Mouse (Mus musculus) adrenal gland, adult 8-10 months (tissue): ENCODE data around the gene Pex7. TPM values are rescaled to one million over a fixed set of nuclear protein-coding genes. Genes with fewer than 3 reads are reported as not detected.

Experiments
- DNase-seq: peaks from one replicate; pipeline ENCODE4 v3.0.0; 2022
- total RNA-seq, 4 experiments: library from RNA; stranded (reverse); gene quantifications; 2 replicates each; pipeline ENCODE4 v1.2.4; 2022

Gene Pex7
- 10 to 100 TPM; 47.2 to 52.7 (median 49.9) TPM for total RNA-seq

DNA sequence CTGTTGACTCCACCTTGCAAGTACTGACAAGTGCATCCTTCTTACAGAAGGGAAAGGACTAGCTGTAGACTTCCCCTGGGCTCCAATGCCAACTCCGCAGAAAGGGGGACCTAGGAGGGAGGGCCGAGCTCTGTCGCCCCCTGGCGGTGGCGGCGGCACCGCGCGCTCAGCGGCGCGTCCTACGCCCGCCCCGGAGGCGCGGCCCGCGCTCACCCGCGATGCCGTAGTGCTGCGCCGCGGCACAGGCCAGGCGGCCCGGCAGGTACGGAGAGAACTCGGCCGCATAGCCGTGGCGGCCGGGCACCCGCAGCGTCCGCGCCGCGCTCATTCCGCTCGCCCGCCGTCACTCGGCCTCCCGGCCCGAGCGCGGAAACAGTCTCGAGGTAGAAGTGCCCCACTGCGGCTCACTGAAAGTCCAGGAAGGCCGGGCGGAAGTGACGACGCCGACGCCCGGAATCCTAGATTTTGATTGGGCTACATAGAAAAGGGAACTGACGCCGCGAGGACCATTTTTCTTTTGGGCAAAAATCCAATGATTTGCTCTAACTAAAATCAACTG, at the start of gene Pex7:
Gene Pex7 (minus strand): TSS at position 444 of the 559 bp plus-strand sequence.
- DNase-seq: peak; percentile 86

DNA sequence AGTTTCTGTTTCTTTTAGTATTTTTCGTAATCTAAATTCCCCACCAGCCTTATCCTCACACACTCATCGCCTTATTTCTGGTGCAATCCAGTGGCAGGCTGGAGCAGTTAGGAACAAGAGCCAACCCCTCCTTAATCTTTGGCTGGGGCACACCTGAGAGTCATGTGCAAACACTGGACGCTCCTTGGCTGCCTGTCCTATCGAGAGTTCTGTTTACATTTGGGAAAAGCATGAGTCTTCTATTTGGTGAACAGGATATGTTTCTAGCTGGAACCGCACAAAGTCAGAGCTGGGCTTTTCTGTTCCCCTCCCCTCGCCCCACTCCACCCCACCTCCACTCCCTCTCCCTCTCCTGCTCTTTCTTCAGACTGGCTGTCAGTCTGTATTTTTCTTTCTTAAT, 49.3 kb upstream of the Pex7 start:
- DNase-seq: no peak

DNA sequence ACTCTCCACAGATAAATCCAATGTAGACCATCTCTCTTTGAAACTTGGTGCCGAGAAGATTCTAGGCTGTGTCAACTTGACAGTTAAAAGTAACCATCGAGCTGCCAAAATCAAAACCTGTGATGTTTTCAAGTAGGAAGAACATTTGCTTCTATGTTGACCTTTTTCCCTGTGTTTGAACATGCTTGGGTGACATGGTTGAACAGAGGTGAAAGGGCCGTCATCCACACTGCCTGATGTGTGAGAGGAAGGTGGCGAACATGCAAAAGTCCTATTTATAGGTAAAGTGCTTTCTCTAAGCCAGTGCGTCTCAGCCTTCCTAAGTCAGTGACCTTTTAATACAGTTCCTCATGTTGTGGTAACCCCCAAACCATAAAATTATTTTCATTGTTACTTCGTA, 48.3 kb upstream of the Pex7 start:
- no peak for DNase-seq

DNA sequence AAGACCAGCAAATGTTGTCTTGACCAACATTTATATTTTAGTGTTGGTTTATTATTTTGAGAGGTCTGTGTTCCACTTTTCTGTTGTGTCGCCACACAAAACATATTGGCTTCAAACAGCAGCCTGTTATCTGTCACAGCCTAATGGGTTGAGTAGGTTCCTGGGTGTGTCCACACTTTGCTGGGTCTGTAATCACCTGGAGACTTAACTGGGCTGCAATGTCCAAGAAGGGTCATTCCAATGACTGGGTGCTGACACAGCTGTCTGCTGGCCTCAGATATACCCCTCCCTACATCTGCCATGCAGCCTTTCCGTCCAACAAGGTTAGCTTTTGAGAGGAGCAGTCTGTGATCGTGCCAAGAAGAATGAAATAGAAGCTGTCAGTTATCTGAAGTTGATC, 47.1 kb upstream of the Pex7 start:
- DNase-seq: no peak

DNA sequence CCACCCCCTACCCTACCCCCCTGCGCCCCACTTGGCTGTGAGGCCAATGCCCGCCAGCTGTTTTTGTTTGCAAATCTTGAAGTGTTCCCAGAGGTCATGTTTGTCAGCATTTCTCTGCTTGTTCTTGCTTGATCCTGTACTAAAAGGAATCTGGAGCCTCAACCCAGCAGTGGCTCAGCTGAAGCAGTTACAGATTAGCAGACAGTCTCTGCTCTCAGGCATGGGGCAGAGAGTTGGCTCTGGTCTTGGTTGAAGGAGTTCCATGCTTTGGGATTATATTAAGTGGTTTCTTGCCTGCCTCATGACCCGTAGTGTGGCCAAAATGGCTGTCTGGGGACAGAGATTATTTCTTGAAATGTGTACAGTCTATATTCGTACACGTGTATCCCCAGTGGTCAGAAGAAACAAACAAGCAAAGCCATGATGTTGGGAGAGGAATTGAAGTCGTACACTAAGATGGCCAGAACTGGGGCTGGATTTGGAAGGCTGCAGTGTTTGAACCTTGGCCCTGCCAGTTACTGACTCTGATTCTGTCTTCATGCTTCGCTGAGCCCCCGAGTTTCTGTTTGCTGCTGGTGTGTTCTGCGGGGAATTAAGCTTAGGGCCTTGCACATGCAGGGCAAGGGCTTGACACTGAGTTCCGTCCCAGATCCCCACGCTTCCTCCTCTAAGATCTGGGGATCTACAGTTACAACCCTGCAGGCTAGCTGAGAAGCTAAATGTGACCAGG, 45.7 kb upstream of the Pex7 start:
- DNase-seq: no peak

DNA sequence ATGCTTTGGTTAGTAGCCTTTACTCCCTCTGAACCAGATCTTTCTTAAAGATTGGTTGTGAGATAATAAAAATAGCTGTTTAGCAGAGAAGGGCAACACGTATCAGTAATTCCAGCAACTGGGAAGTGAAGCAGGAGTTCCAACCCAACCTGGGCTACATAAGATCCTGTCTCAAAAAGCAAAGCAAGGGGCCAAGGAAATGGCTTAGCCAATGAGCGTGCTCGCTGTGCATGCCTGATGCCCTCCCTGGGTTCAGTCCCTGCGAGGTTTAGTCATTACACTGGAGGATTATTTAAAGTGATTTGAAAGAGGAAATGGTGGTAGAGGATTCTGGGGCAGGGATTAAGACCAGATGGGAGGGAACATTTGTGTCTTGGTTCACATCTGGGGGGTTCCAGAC, 41.6 kb upstream of the Pex7 start:
- no peak for DNase-seq

DNA sequence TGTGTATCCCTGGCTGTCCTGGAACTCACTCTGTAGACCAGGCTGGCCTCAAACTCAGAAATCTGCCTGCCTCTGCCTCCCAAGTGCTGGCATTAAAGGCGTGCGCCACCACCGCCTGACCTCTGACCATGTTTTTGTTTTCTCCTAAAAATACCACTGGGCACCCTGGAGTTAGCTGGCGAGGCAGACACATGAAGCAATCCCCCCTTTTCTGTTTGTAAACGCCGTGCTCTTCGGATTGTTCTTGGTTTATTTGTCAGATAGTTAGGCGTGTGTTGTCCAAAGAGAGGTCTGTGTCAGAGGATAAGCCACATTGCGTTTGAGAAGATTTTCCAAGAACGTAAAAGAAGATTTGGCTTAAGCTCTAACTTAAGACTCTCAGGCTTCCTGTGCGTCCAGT, 40.9 kb upstream of the Pex7 start:
- no peak for DNase-seq

DNA sequence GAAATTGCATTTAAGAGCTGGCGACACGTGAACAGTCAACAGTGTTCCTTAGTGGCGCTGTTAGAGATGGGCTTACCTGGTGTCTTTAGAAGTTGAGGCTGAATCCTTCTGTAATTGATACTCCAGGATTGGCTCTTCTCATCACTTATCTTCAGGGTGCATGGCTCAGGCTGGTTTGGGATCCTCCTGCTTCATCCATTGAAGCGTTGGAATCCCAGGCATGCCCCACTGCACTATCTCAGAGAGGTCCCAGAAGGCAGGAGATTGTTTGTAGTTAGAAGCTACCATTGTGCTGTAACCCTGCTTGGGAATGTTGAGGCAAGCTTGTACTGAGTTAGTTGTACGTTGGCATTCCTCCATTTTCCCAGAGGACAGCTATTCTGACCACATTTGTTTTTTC, 40.4 kb upstream of the Pex7 start:
- DNase-seq: no peak

DNA sequence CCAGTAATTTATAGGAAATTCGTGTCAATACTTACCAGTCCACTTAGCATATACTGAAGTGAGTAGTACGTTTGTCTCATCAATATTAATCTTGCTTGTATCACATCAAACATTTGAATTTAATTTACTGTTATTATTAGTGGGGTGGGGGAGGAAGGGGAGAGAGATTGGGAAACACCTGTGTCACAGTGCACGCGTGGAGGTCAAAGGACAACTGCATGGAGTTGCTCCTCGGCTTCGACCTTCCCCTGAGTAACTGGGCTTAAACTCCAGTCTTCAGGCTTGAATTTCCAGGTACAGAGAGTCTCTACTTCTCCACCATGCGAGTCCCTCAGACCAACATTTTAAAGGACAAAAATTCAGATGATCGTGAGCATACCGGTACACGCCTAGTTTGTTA, 40.0 kb upstream of the Pex7 start:
- DNase-seq: no peak

DNA sequence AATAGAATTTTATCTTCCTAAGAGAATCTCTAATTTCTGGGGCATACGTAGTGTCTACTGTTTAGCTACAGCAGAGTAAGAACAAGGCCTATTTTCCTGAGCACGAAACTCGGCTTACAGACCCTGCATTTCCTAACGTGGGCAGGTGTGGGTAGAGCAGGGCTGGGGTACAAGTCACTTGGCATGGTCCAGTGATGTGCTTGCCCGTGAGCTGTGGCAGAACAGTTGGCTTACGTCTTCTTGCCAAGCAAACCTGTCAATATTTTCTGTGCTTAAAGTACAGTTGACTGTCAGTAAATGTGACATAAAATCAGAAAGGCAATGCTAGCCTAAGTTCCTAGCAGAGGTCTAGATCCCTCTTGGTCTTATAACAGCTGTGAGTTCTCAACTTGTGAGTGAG, 39.2 kb upstream of the Pex7 start:
- DNase-seq: no peak

DNA sequence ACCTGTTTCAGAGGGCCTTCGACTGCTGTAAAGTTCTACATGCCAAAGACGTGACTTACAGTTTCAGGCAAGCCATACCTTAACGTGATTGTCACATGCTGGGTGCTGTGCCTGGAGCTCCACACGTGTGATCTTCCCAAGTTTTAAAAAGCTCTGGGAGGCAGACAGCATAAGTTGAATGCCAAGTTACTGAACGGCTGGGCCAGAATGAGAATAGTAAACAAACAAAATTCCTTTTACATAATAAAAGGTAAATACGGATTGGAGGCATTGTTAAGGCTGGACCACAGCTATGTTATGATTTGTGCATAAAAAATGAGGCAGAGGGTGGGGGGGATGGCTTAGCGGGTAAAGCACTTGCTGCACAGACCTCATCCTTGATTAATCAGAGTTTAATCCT, 38.2 kb upstream of the Pex7 start:
- DNase-seq: no peak

DNA sequence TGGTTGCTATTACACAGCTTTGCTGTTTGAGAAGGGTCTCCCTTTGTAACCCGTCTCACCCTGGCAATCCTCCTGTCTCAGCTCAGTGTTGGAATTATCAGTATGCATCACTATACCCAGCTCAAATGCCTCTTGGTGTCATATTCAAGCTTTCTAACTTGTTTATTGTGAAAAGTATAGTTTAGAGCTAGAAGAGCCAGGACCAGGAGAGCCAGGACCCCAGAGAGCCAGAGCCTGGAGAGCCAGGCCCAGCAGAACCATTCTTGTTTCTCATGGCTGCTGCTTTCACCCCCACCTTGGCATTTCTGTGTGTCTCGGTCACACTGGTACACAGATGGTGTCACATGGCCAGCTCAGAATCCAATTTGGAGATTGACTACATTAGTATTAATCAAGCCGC, 35.1 kb upstream of the Pex7 start:
- no peak for DNase-seq

DNA sequence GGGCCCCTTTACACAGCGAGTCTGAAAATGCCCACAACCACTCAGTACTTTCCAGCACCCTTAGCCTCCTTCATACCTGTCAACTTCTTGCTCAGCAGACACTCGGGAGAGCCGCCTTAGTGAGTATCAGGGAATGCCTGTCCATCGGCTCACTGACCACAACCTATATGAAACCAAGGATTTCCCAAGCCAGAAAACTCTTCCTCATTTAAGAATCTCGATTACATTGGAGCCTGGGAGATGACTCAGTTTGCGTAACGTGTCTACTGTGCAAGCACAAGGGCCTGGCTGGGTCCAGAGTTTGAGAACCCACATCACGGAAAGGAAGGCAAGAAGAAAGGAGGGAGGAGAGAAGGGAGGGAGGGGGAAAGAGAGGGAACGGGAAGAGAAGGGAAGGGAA, 34.4 kb upstream of the Pex7 start:
- no peak for DNase-seq

DNA sequence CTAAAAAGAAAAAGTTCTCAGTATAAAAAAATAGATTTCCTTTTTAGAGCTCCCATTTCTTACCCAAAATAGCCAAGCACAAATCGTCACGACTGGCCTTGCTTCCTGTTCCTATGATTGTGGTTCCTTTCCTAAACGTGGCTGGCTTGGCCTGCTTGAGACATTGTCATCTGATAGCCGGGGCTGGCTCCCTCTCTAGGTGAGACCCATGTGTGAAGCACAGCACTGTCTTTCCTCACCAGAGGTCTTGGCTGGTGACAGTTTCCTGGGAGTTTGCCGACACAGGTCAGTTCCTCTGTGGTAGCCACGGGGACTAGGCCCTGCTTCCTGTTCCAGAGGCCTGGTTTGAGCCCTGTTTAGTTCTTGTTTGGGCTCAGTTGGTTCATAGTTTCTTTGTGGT, 33.6 kb upstream of the Pex7 start:
- DNase-seq: no peak

DNA sequence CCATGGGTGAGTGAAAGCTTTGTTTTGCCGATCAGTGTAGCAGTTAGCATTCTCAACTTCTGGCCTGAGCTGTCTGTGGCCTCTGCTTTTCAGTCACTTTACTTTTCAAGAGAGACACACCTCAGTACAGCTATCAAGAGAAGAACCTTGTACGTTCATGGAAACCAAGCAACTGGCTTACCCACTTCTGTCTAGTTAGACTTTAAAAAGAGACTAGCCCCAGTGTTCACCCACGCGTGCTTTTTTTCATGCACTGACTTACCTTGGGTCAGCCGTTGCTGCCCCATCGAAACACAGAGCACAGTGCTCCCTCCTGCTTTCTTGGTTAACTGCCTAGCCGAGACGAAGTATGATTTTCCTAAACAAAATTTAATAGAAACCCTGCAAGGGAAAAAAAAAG, 33.1 kb upstream of the Pex7 start:
- no peak for DNase-seq

DNA sequence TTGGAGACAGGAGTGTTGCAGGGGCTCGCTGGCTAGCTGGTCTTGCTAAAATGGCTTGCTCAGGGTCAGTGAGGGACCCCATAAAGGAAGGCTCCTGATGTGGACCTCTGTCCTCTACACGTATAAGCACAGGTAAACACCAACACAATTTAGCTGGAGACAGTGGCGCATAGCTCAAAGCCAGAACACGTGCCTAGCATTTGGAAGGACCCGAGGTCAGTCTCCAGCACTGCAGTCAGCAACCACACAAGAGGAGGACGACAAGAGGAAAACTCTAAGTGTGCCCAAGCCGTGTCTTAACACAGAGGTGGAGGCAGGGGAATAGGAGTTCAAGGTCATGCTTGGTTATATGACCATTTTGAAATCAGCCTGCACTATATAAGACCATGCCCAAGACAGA, 32.6 kb upstream of the Pex7 start:
- DNase-seq: no peak

DNA sequence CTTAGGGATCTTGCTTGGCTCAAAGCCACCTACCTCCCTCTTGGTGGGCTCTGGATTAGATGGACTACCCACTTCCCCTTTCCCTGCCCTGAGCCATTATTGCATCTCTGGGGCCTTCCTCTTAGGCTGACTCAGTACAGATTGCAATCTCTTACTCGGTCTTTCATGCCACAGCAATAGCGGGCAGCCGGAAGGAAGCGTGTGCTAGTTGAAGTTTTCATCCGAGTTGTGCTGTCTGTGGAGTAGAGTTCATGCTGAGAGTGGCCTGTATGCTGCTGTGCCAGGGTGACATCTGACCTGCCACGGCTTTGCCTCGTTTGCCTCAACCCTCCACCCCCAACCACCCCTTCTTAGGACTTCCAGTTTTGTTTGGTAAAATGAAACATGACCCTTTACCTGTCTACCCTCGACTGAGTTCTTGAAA, 31.8 kb upstream of the Pex7 start:
- no peak for DNase-seq

DNA sequence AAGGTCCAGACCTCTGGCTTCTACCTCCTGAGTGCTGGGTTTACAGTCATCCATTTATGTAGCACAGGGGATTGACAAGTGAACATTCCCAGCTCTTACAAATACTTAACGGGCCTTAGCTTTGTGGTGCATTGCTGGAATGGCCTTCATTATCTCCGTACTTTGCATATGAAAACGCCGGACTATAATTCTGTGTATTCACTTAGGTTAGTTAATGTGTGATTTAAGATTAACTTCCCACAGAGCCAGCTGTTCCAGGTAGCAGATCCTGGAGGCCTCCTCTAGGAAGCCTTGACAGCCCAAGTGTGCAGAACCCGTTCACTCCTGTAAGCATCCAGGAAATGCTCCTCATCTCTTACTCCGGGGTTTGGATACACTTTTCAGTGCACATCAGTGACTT, 31.2 kb upstream of the Pex7 start:
- DNase-seq: no peak

DNA sequence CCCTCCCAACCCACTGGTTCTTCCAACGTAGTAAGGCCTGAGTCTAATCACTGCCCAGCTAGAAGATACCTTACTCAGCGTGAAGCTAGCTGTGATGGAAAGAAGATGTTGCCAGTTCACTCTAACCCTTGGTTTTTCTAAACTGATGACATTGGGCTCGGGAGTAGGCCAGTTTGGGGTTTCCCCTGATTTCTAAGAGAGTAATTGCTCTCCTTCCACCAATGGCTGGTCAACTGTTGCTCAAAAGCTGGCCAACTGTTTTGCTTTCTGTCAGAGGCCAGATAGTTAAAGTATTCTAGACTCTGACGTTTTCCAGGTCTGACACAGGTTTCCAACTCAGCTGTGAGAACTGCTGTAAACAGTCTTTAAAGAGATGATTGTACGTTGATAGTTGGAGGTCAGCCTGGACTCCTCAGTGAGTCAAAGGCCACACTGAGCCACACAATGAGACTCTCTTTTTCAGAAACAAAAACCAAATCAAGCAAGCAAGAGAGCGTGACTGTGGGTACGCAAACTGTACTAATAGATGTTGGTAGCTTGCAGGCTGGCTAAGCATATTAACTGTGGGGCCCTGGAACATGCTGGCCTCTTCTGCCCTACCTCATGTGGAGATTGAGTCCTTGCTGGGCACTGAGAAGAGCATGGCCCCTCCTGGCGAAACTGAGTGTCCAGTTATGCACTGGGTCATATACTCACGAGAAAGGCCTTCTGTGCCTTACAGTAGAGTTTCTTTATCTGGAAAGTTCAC, 29.6 kb upstream of the Pex7 start:
- DNase-seq: no peak

DNA sequence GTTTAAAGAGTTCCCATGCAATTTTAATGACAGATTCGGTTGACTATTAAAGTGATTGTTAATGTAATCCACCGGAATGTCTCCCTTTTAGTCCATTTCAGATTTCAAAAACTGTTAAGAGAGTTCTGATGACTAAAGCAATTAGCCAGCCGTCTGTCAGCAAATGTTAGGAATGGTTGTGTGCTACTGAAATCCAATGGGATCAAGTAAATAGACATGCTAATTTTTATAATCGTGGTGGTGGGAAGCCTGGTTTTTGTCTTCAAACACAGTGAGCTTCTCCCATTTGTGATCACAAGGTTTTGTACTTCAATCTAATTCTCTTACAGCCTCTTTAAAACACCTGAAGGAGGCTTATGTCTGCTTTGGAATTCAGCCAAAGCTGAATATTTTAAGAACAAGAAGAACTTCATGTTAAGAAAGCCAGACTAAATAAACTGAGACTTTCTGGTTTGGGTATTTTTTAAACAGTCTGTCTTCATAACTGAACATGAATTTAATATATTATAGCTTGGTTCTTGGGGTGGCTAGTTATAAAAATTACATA, 28.4 kb upstream of the Pex7 start:
- DNase-seq: no peak

DNA sequence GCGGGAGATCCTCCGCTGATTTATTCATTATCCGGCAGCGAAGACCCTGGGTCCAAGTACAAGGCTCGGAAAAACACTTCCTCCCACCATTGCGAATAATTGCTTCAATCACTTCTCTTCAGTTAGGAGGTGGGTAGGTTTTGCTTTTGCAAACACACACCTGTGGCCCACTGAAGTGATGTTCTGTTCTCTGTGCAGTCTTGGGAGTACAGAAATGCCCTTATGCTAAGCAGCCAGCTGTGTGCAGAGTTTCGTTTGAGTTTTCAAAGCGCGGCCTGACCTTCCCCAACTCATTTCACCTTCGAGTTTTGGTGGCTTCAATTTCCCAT, 27.8 kb upstream of the Pex7 start:
- DNase-seq: no peak

DNA sequence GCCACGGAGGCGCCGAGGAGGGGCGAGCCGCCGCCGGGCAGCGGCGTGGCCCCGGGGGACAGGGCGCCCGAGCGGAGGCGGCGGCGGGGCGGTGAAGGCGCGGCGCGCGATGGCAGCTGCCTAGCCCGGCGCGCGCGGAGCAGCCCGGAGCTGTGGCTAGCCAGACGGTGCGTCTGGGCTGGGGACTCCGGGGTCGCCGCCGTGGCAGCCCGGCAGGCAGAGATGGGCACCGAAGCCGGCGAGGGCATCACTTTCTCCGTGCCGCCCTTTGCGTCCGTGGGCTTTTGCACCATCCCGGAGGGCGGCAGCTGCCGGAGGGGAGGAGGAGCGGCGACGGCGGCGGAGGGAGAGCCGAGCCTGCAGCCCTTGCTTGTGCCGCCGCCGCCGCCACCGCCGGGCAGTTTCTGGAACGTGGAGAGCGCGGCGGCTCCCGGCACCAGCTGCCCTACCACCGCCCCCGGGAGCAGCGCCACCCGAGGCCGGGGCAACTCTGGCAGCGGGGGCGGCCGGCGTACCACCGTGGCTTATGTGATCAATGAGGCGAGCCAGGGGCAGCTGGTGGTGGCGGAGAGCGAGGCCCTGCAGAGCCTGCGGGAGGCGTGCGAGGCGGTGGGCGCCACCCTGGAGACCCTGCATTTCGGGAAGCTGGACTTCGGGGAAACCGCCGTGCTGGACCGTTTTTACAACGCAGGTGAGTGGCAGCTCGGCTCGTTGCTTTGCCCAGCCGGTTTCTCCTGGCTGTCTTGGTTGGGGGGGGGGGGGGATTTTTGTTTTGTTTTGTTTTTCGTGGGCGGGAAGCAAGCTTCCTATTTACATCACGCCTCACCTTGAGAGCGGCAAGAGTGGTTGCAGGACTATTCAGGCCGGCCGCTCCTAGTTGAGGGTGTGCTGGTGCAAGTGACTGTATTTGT, 27.1 kb upstream of the Pex7 start, which contains the start of gene Map3k5:
Gene Map3k5 (plus strand): TSS at position 89 of the 911 bp plus-strand sequence.
- DNase-seq: peak; percentile 40
